Mouse (Mus musculus) CD4-positive, CD25-positive, alpha-beta regulatory T cell, adult 9 weeks (primary cell): ENCODE data around the gene Tas2r138. TPM values are rescaled to one million over a fixed set of nuclear protein-coding genes. Genes with fewer than 3 reads are reported as not detected.

Source experiments
- polyA plus RNA-seq: library from polyadenylated mRNA; unstranded; fragments of 100-300 nt; shearing (Covaris generic); gene quantifications from one replicate; pipeline ENCODE4 v1.2.1, GENCODE M21; 2017

Tas2r138 gene
- not detected for polyA plus RNA-seq

GRCm38 (mm10) chr6:40613260-40613852, at the start of gene Tas2r138:
TSS of gene Tas2r138 (minus strand) at chr6:40613310.

GRCm38 (mm10) chr6:40628406-40629000, 15.4 kb upstream of the Tas2r138 start, which contains the start of gene Mgam:
TSS of gene Mgam (plus strand) at chr6:40628831.

GRCm38 (mm10) chr6:40585645-40586044, 27.5 kb downstream of the Tas2r138 start, which contains the start of gene Clec5a:
TSS of gene Clec5a (minus strand) at chr6:40585821.

GRCm38 (mm10) chr6:40569187-40569586, 43.9 kb downstream of the Tas2r138 start, which contains the start of gene Olfr460:
TSS of gene Olfr460 (plus strand) at chr6:40569487.

Other genes starting within 250 kb of the Tas2r138 start
- gene E330009J07Rik, start 177.2 kb downstream of the Tas2r138 start, polyA plus RNA-seq, result 5.1 TPM
- gene Wee2, start 174.2 kb downstream of the Tas2r138 start, polyA plus RNA-seq, result not detected
- 148 TPM for gene Ssbp1, start 142.0 kb downstream of the Tas2r138 start, polyA plus RNA-seq
- gene Tas2r137, start 122.1 kb downstream of the Tas2r138 start, polyA plus RNA-seq, result not detected
- gene Tas2r108, start 119.8 kb downstream of the Tas2r138 start, polyA plus RNA-seq, result not detected
- gene Prss37, start 93.8 kb downstream of the Tas2r138 start, polyA plus RNA-seq, result not detected
- not detected for gene Olfr461, start 58.3 kb downstream of the Tas2r138 start, polyA plus RNA-seq
- not detected for gene Olfr460, start 43.8 kb downstream of the Tas2r138 start, polyA plus RNA-seq
- 0.32 TPM for gene Clec5a, start 27.5 kb downstream of the Tas2r138 start, polyA plus RNA-seq
- gene Mgam, start 15.5 kb upstream of the Tas2r138 start, polyA plus RNA-seq, result not detected